9 mouse cellular contexts compared by ENCODE assay signal in genomic region chr10:78632311-78632710, GRCm38 (mm10). TPM values are rescaled to one million over a fixed set of nuclear protein-coding genes. Genes with fewer than 3 reads are reported as not detected.
DNase-seq lines count a peak whose midpoint lies in the region; ATAC-seq and TF ChIP-seq lines count a peak whose summit lies in the region.
"Had no signal": no experiment of that assay in that cellular context is flagged by ENCODE, and none has a peak within 500 bp of the region (broad histone marks: within the 10 kb centered on the region; RNA-seq: fewer than 3 reads in every experiment).

No protein-coding gene starts in this region.

- H3K4me3 ChIP-seq in embryonic fibroblast, embryonic 13.5 days (ENCODE audit: insufficient read depth, low read length): no peak overlapping the region
- H3K4me3 ChIP-seq in kidney, postnatal 0 days (replicated peaks; ENCODE audit: low read depth, low read length): no peak overlapping the region
- H3K4me3 ChIP-seq in limb, embryonic 14.5 days (replicated peaks; ENCODE audit: low read length): no peak overlapping the region

- peak; percentile 82 for TF ChIP-seq CTCF in Patski (IDR thresholded peaks at IDR 0.05)
- TF ChIP-seq CTCF in embryonic fibroblast, embryonic 13.5 days (IDR thresholded peaks at IDR 0.05; ENCODE audit: borderline replicate concordance, insufficient read depth, low read length): peak; percentile 80
- peak; percentile 75 for TF ChIP-seq CTCF in kidney, postnatal 0 days (IDR thresholded peaks at IDR 0.05; ENCODE audit: low read depth)

- H3K9ac ChIP-seq in kidney, postnatal 0 days (ENCODE audit: low read depth, low read length): no peak overlapping the region
- H3K9ac ChIP-seq in limb, embryonic 14.5 days (ENCODE audit: low read depth, low read length, severe bottlenecking): no peak overlapping the region

- ATAC-seq in Patski: no peak
- no peak for ATAC-seq in kidney, postnatal 0 days (replicated peaks; ENCODE audit: low FRiP score, low read depth)
- ATAC-seq in limb, embryonic 14.5 days (ENCODE audit: low FRiP score, low read depth): no peak; the same call in 1 of the 2 replicates

- H3K9me3 ChIP-seq in kidney, postnatal 0 days (replicated peaks; ENCODE audit: low read length): no peaks in the 10 kb centered on the region
- no peaks in the 10 kb centered on the region for H3K9me3 ChIP-seq in limb, embryonic 14.5 days (ENCODE audit: control insufficient read depth, low read length)

- H3K36me3 ChIP-seq in kidney, postnatal 0 days (ENCODE audit: insufficient read depth, low read length): no peaks in the 10 kb centered on the region
- H3K36me3 ChIP-seq in limb, embryonic 14.5 days (ENCODE audit: control insufficient read depth, insufficient read depth, low read length): no peaks in the 10 kb centered on the region

- H3K27me3 ChIP-seq in Patski: no peaks in the 10 kb centered on the region
- no peaks in the 10 kb centered on the region for H3K27me3 ChIP-seq in kidney, postnatal 0 days (ENCODE audit: insufficient read depth, low read length)
- no peaks in the 10 kb centered on the region for H3K27me3 ChIP-seq in limb, embryonic 14.5 days (ENCODE audit: control insufficient read depth, insufficient read depth, low read length)

- no peak for TF ChIP-seq POLR2A in embryonic fibroblast, embryonic 13.5 days (IDR thresholded peaks at IDR 0.05; ENCODE audit: low read depth, low read length)
- TF ChIP-seq POLR2A in limb, embryonic 14.5 days (IDR thresholded peaks at IDR 0.05; ENCODE audit: borderline replicate concordance, extremely low read depth, insufficient read depth, insufficient read length): no peak

- POLR2A ChIA-PET in Patski (lab: Charles Lee): no interaction called here

- CTCF ChIA-PET in Patski (lab: Charles Lee): no interaction called here

- H3K4me2 ChIP-seq in kidney, postnatal 0 days (ENCODE audit: low read length): no peak overlapping the region
- H3K4me2 ChIP-seq in limb, embryonic 14.5 days (replicated peaks; ENCODE audit: low read depth, low read length, severe bottlenecking): no peak overlapping the region

- WGBS in kidney, postnatal 0 days: 18% methylated on average over 6 of the region's 6 CpGs
- WGBS in limb, embryonic 14.5 days: 13% methylated on average over 6 of the region's 6 CpGs

- H3K27ac ChIP-seq in embryonic fibroblast, embryonic 13.5 days (ENCODE audit: insufficient read depth, low read length): no peak overlapping the region
- no peak overlapping the region for H3K27ac ChIP-seq in kidney, postnatal 0 days
- H3K27ac ChIP-seq in limb, embryonic 14.5 days (replicated peaks; ENCODE audit: low read depth, low read length): no peak overlapping the region

- H3K4me1 ChIP-seq in embryonic fibroblast, embryonic 13.5 days (ENCODE audit: control insufficient read depth, insufficient read depth, low read length): no peaks in the 10 kb centered on the region
- no peaks in the 10 kb centered on the region for H3K4me1 ChIP-seq in kidney, postnatal 0 days (replicated peaks; ENCODE audit: insufficient read depth, low read length)
- H3K4me1 ChIP-seq in limb, embryonic 14.5 days (ENCODE audit: control insufficient read depth, insufficient read depth, low read length): no peaks in the 10 kb centered on the region

- in situ Hi-C loops in Patski (cut with MboI; ENCODE audit: low pct_unique_long_range_greater_than_20kb): loop anchor here (5.0 kb wide), 2 partner anchors 110 to 485 kb away; no protein-coding TSS in a partner anchor

- peak; percentile 38 for DNase-seq in adrenal gland, postnatal 14 days
- no peak for DNase-seq in adrenal gland, adult 18-20 months (ENCODE audit: low spot score in 2 of 2)
- DNase-seq in Patski (ENCODE audit: low read depth, low spot score): peak; percentile 2
- peak; percentile 52 for DNase-seq in kidney, postnatal 0 days (ENCODE audit: low spot score)
- DNase-seq in limb, embryonic 14.5 days (ENCODE audit: low spot score): peak; percentile 30
- DNase-seq in retina, embryonic 14.5 days (ENCODE audit: low spot score): peak; percentile 43
- DNase-seq in spleen, postnatal 36 days (ENCODE audit: low spot score in 2 of 2): no peak

RNA-seq across cellular contexts. Expression of gene Olfr1357, which starts 14.4 kb away (rescaled TPM):
- not detected in 2 replicates for total RNA-seq in adrenal gland, postnatal 14 days (2021)
- not detected for total RNA-seq in adrenal gland, adult 18-20 months (2021)
- polyA plus RNA-seq in Patski (2021): not detected
- not detected in 2 replicates for polyA plus RNA-seq in embryonic fibroblast, embryonic 13.5 days (2011; ENCODE audit: insufficient read length, low read depth, missing spikeins)
- polyA plus RNA-seq in kidney, postnatal 0 days (2015; fragmentation: Nextera tagmentation; extraction: Ambion mirVana): not detected in 2 replicates
- not detected in 2 replicates for polyA plus RNA-seq in limb, embryonic 14.5 days (2012; rRNA removed)
- not detected in 2 replicates for polyA plus RNA-seq in limb, embryonic 14.5 days (2014; fragmentation: Nextera tagmentation; extraction: Ambion mirVana)
- polyA plus RNA-seq: intestine, embryonic 14.5 days had no signal

RNA-seq across cellular contexts. Expression of gene Syde1, which starts 40.5 kb away (rescaled TPM):
- 28.8 and 37.0 TPM in 2 replicates for total RNA-seq in adrenal gland, postnatal 14 days (2021)
- total RNA-seq in adrenal gland, adult 18-20 months (2021): 10 to 100 TPM; 25.2 to 32.3 TPM
- polyA plus RNA-seq in Patski (2021): 46.6 TPM
- 50.5 and 52.8 TPM in 2 replicates for polyA plus RNA-seq in embryonic fibroblast, embryonic 13.5 days (2011; ENCODE audit: insufficient read length, low read depth, missing spikeins)
- polyA plus RNA-seq in kidney, postnatal 0 days (2015; fragmentation: Nextera tagmentation; extraction: Ambion mirVana): 12.8 and 13.8 TPM in 2 replicates
- 49.2 and 60.9 TPM in 2 replicates for polyA plus RNA-seq in limb, embryonic 14.5 days (2012; rRNA removed)
- 24.4 and 29.0 TPM in 2 replicates for polyA plus RNA-seq in limb, embryonic 14.5 days (2014; fragmentation: Nextera tagmentation; extraction: Ambion mirVana)

RNA-seq across cellular contexts. Expression of gene Ilvbl, which starts 58.2 kb away (rescaled TPM):
- 38.7 and 60.7 TPM in 2 replicates for total RNA-seq in adrenal gland, postnatal 14 days (2021)
- total RNA-seq in adrenal gland, adult 18-20 months (2021): 10 to 100 TPM; 46.4 to 47.0 TPM
- 132 TPM for polyA plus RNA-seq in Patski (2021)
- polyA plus RNA-seq in embryonic fibroblast, embryonic 13.5 days (2011; ENCODE audit: insufficient read length, low read depth, missing spikeins): 42.7 and 55.5 TPM in 2 replicates
- polyA plus RNA-seq in kidney, postnatal 0 days (2015; fragmentation: Nextera tagmentation; extraction: Ambion mirVana): 57.4 and 60.9 TPM in 2 replicates
- polyA plus RNA-seq in limb, embryonic 14.5 days (2012; rRNA removed): 52.5 and 64.0 TPM in 2 replicates
- 45.8 and 49.4 TPM in 2 replicates for polyA plus RNA-seq in limb, embryonic 14.5 days (2014; fragmentation: Nextera tagmentation; extraction: Ambion mirVana)

Comparison
In these comparisons a context has a peak if more than half of its experiments do, and no peak if none do; other contexts are left out.
1. DNase-seq: peak in adrenal gland, postnatal 14 days (single experiment), Patski (single experiment), kidney, postnatal 0 days (single experiment), limb, embryonic 14.5 days (single experiment) and retina, embryonic 14.5 days (single experiment); none in adrenal gland, adult 18-20 months (0 of 2) and spleen, postnatal 36 days (0 of 2).
2. Peak in every context shown above with its lines, with median percentiles within 50 percentile points of each other: CTCF ChIP-seq.